Mouse (Mus musculus) natural killer cell, adult 2 months (primary cell): ENCODE measurements around the gene Atf4.

Source experiments
- DNase-seq, 2 experiments: peaks; one replicate each; pipeline ENCODE4 v3.0.0; 2022; ENCODE audit warnings: low spot score in 2 of 2

Gene Atf4

DNA sequence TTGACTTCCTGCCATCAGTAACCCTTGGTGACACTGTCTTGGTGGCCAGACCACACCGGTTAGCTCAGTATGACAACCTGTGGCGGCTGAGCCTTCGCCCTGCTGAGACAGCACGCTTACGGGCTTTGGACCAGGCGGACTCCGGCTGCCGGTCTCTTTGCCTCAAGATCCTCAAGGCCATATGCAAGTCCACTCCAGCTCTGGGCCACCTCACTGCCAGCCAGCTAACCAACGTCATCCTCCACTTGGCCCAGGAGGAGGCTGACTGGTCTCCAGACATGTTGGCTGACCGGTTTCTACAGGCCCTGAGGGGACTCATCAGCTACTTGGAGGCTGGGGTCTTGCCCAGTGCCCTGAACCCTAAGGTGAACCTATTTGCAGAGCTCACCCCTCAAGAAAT, 5.3 kb upstream of the Atf4 start:
- no peak for DNase-seq

DNA sequence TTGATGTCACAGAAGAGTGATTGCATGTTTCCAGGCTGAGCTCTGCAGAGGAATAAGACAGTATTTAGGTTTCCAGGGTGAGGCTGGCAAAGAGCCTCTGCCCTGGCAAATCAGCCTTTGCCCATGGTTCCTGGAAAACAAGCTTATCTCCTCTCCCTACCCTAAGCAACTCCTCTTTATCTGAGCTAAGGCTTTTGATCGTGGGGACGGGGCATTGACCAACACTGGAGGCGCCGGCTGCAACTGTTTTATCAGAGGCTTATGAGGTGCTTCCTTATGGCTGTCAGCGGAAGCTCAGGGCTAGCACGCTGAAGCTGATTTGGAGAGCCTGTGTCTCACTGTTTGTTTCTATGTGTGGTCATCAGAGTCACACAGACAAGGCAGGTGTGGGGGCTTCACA, 4.4 kb upstream of the Atf4 start:
- no peak for DNase-seq

- no peak for DNase-seq
These were observed 1.5 kb upstream of the Atf4 start for GRCm38 (mm10) chr15:80253530-80253929.

DNA sequence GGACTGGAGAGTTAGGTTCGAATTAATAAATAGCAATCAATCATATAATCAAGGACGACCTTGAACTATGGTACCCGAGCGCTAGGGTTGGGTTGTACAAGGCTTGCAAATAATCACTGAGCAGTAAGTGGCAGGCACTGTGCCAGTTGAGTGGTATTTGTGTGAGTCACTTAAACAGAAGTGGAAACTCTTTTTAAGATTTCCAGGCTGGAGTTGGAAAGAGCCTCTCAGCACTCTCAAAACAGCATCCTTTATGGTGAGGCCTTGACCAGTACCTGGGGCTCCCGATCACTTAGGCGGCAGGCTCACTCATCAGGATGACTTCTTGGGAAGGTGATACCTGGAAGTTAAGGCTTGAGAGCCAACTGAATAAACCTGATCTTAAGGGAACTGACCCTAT, 777 bp upstream of the Atf4 start:
- no peak for DNase-seq

DNA sequence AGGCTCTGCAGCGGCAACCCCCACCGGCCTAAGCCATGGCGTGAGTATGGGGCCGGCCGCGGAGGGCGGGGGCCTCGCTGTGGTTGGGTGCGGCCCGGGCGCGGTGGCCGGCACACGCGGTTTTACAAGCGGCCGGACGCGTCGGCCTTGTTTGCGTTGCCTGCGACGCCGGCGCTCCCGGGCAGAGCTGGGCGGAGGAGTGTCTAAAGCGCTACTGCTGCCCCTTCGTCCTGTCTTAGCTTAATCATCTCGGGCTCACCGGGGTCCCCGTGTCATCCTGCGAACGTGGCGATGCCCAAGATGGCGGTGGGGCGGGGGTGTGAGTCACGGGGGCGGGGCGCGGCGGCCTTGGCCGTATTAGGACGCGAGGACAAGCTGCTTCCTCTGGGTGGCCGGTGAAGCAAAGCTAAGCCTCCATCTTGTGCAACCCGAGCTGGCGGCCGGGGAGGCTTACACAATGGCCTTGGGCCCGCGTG, 700 bp downstream of the Atf4 start:
- peak; percentile 85 to 86 for DNase-seq

- DNase-seq: no peak
These were observed 1.3 kb downstream of the Atf4 start for GRCm38 (mm10) chr15:80256242-80256641.

DNA sequence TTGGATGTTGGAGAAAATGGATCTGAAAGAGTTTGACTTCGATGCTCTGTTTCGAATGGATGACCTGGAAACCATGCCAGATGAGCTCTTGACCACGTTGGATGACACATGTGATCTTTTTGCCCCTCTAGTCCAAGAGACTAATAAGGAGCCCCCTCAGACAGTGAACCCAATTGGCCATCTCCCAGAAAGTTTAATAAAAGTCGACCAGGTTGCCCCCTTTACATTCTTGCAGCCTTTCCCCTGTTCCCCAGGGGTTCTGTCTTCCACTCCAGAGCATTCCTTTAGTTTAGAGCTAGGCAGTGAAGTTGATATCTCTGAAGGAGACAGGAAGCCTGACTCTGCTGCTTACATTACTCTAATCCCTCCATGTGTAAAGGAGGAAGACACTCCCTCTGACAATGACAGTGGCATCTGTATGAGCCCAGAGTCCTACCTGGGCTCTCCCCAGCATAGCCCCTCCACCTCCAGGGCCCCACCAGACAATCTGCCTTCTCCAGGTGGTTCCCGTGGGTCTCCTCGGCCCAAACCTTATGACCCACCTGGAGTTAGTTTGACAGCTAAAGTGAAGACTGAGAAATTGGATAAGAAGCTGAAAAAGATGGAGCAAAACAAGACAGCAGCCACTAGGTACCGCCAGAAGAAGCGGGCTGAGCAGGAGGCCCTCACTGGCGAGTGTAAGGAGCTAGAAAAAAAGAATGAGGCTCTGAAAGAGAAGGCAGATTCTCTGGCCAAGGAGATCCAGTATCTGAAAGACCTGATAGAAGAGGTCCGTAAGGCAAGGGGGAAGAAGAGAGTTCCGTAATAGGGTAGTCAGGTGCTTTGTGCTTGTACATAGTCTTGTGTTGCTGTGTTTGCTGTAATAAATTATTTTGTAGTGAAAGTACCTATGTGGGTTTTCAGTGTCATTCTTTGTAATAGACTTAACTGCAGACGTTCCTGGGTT, 1.9 kb downstream of the Atf4 start:
- no peak for DNase-seq

DNA sequence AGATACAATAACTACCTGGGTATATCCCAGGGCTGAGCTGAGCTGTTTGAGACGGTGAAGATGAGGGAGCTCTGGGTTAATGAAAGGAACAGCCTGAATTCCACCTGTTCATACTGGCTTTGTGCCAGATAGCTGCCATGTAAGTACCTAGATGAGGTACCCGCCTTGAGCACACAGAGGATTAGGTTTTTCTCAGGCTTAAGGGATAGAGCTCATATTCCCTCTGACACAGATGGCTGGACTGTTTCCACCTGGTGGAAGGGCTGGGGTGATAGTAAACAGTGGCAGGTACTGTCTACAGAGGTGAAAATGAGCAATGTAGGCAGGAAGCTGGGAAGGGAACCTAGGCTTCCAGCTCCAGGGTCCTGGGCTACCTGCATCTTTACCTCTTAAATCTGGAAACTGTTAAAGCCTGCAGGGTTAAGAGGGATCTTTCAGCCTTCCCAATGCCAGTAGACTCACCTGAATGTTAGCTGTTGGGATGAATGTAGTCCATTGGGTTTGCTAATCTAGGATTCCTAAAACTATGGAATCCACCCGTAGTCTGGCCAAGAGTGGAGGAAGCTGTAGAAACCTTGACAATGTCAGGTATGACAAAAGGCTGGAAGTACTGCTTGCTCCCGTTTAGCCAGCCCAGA, 2.7 kb downstream of the Atf4 start:
- DNase-seq: no peak

- DNase-seq: no peak
These were observed 3.5 kb downstream of the Atf4 start for GRCm38 (mm10) chr15:80258240-80259170.

GRCm38 (mm10) chr15:80259406-80260045, 4.5 kb downstream of the Atf4 start:
- DNase-seq: no peak

GRCm38 (mm10) chr15:80260677-80261076, 5.7 kb downstream of the Atf4 start:
- DNase-seq: peak; percentile 68 to 77

DNA sequence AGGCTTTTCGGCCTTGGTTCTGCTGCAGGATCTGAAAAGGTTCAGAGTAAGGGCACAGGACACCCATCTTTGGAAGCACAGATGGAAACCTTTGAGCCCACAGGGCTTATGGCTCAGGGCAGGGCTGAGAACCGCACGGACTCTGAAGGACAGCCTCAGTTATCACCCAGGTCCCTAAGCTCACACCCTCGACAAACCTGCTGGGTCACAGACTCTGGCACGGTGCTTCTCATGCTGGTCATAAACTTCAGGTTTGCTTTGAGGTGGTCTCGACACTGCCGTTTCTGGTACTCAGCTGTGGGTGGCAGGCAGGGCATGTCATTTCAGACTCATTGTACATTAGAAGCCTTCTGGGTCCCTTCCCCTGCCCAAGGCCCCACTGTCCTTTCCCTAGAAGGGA, 6.1 kb downstream of the Atf4 start:
- peak in 1 of 2 experiments; percentile 12 for DNase-seq

DNA sequence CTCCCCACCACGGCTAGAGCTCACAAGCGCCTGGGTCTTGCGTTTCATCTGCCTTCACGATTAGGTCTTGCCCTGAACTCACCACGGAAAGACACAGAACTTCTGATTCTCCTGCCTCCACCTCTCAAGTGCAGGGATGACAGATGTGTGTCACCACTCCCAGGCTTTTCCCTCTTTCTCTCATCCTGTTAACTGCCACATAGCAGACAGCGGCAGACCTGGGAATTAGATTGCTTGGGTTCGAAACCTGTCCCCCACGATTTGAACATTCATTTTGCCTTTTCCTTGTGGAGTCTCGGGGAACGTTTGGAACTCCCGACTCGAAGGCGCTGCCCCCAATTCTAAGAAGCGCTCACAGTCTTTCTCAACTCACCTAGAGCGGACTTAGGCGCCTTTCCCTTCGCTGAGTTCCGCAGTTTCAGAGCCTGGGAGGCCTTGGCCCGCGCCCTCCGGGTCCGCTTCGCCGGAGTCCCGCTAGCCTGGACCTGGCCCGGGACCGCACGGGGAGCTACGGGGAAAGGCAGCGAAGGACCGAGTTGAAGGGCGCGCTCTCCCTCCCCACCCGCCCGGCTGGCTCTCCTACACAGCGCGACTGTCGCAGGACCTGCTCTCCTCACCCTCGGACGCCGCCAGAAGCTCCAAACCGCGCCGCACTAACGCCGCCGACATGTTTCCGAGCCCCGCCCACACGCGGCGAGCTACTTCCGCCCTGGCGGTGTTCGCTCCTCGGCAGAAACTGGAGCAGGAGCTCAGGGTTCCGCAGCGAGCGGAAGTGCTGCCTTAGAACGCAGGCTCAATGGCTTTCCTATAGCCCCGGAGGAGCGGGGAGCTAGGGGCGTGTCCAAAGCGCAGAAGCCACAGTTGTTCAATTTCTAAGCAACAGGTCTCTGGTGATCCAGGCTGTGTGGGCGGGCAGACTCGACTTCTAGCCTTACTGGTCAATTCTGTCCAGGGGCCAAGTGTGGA, 8.9 kb downstream of the Atf4 start, which contains the start of gene Rps19bp1:
Gene Rps19bp1 (minus strand): TSS at position 706 of the 966 bp plus-strand sequence.
- DNase-seq: peak; percentile 85 to 89

DNA sequence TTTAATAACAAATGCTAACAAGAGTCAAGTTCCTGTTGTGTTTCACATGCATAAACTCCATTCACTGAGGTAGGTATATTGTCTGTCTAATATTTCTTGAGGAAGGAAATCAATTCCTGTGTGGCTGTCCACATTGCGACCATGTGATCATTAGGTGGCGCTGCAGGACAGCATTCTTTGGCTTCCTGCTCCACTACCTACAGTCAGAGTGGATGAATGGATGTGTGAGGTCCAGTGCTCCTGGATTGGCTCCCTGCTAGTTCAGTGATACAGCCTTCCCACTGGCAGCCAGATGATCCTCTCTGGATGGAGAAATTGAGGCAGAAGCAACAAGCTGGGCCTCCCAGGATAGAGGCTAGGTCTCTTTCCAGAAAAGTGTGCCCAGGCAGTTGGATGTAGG, 11.3 kb downstream of the Atf4 start:
- peak; percentile 58 to 77 for DNase-seq

GRCm38 (mm10) chr15:80271858-80272396, 16.9 kb downstream of the Atf4 start:
- no peak for DNase-seq

DNA sequence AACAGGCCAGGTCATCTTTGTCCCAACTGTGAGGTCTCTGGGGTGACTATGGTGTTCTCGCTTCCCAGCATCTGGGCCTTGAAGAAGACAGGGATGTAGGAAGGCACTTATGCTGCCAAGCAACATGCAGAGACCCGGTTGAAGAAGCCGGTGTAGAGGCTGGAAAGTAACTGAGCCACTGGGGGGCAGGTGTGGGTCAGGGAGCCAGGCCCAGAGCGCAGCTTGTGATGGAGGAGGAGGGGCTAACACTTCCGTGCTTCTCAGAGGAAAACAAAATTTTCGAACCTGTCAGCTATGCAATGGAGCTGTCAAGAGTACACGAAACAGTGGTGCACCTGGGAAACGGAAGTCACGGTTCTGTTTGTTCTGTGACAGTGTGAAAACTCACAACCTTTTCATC, 22.1 kb downstream of the Atf4 start:
- no peak for DNase-seq

GRCm38 (mm10) chr15:80277625-80278024, 22.6 kb downstream of the Atf4 start:
- DNase-seq: no peak

- no peak for DNase-seq
These were observed 23.3 kb downstream of the Atf4 start for GRCm38 (mm10) chr15:80278121-80278759.

DNA sequence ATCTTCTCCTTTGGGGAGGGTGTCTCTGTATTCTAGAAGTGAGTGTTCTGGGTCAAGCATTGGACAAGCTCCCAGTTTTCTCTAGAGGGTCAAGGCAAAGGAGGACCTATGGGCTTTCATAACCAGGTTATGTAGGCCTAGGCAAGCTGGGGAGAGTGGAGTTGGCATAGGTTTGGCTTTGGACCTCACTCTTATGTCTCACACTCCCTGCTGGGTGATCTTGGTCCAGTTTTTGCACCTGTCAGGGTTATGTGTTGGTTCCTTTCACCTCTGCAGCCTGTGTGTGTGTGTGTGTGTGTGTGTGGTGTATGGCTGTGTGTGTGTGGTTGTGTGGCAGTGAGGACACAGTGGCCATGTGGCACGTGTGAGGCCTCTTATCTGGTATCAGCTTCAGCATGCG, 24.1 kb downstream of the Atf4 start:
- DNase-seq: no peak
